Mouse (Mus musculus) retina, embryonic 14.5 days (tissue): ENCODE results near the gene Pax4.

ENCODE experiments used
- DNase-seq: peaks from one replicate; pipeline ENCODE4 v3.0.0-alpha.2; 2015; ENCODE audit warnings: low spot score

Gene Pax4

GRCm38 (mm10) chr6:28449253-28449652 lies at the start of gene Pax4:
Gene Pax4, minus strand, starts transcription at chr6:28449353.
- no peak for DNase-seq

- DNase-seq: no peak
Measured at GRCm38 (mm10) chr6:28497837-28498236, 48.7 kb upstream of the Pax4 start.

- DNase-seq: no peak
Measured at GRCm38 (mm10) chr6:28491198-28491597, 42.0 kb upstream of the Pax4 start.

- no peak for DNase-seq
Measured at GRCm38 (mm10) chr6:28490612-28491011, 41.5 kb upstream of the Pax4 start.

DNA sequence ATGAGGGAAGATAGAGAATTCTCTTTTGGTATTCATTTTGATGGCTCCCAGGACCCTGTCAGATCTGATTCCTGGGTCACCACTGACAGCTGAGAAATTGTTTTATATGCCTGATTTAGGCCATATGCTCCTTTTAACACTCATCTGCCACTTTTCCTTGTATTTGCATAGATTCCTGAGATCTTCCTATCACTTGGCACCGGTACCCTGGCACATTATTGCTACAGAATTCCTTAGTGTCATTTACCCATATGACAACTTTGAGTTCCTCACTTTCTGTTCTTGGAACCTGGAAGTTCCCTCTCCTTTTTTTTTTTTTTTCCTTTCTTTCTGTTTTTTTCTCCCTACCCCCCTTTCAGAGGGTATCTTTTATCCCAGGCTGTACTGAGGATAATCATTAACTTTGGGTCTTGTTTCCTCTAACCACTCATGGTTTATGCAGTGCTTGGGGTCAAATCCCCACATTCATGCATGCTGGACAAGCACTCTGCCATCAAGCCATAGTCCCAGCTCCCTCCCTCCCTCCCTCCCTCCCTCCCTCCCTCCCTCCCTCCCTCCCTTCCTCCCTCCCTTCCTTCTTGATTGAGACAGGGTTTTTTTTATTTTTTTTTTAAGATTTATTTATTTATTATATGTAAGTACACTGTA lies 39.2 kb upstream of the Pax4 start:
- no peak for DNase-seq

GRCm38 (mm10) chr6:28486905-28487304 lies 37.8 kb upstream of the Pax4 start:
- no peak for DNase-seq

GRCm38 (mm10) chr6:28486471-28486870 lies 37.3 kb upstream of the Pax4 start:
- no peak for DNase-seq

GRCm38 (mm10) chr6:28486008-28486407 lies 36.9 kb upstream of the Pax4 start:
- DNase-seq: no peak

DNA sequence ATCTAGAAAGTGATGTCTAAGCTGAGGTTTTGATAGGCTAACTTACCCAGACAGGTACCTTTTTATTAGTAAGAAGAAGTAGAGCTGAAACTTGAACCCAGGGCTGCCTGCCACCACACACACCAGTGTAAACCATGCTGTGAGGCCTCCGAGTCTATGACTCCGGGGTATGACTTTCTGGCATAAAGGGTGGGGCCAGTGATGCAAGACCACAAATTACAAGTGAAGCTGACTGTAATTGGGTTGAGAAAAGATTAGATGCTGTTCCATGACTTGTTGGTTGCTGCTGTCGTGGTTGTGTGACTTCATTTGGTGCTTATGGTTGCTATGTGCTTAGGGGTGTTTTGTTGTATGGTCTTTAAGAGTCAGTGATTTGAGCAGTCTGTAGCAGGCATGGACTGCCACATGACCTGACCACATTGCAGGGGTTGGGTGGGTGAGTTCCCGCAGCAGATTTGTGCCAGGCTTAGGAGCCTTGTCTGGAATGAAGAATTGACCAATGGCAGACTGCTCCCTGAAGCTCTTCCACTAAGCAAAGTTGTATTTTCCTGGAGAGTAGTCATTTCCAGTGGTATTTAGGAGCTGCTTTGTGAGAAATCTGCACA lies 33.7 kb upstream of the Pax4 start:
- DNase-seq: no peak

DNA sequence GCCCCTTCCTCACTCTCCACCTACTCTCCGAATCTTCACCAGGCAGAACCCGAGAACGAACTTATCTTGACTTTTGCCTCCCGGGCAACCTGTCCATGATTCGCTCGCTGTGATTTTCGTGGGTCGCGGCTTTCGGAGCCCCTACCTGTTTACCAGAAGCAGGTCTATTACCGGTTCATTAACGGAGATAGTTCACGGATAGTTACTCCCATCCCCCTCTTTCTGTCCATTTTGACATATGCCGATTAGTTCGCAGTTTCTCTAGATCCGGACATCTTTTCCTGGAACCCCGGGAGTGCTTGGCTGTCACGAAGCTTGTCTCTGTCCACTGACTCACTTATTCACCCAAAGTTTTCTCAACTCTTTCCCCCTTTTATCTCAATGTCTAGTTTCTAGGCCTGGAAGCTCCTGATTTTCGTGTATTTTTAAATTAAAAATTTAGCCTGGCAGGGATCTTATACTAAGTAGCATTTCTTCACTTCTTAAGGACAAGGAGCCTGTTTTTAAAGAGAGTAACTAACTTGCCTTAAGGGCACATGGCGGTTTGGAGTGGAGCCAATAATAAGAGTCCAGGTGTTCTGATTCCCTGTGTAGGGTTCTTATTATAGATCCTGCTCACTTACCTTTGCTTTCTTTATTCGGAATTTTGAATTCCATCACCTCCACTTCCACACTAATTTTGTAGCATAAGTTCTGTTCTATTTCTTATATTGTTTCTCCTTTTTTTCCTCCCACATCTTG lies 31.8 kb upstream of the Pax4 start:
- DNase-seq: no peak

- peak; percentile 98 for DNase-seq
Measured at GRCm38 (mm10) chr6:28479865-28480751, 31.0 kb upstream of the Pax4 start.

DNA sequence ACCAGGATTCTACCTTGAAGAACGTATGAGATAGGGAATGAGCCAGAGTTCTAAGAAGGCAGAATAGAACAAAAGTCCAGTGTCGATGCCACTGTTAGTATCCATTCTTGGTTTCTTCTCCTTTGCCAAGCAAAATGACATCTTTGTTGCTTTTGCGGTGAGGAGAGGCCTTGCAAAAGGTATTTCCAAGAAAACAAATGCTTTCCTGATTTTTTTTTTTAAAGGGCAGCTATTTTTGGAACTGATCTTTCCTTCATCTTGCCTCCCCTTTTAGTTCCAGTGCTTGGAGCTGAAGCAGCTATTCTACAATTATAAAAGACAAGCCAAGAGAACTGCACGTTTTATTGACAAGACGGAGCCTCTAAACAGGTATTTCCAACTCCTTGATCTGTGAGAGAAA lies 25.7 kb upstream of the Pax4 start, which contains the start of gene Snd1:
Snd1 (plus strand) TSS at position 301 of the 400 bp plus-strand sequence.
- DNase-seq: no peak

DNA sequence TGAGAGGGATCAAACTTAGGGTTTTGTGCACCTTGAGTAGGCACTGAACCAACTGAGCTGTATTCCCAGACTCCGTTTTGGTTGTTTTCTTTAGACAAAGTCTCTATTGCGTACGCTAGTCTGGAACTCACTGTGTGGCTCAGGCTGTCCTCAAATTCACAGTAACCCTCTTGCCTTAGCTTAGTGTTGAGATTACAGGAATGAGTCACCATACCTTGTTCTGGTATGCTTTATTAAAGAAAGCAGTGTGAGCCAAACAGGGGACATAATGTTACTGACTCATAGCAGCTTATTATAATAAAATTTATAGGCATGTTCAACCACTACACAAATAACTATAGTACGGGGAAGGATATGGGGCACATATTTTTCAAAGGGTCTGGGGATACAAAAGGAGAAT lies 25.1 kb upstream of the Pax4 start:
- no peak for DNase-seq

DNA sequence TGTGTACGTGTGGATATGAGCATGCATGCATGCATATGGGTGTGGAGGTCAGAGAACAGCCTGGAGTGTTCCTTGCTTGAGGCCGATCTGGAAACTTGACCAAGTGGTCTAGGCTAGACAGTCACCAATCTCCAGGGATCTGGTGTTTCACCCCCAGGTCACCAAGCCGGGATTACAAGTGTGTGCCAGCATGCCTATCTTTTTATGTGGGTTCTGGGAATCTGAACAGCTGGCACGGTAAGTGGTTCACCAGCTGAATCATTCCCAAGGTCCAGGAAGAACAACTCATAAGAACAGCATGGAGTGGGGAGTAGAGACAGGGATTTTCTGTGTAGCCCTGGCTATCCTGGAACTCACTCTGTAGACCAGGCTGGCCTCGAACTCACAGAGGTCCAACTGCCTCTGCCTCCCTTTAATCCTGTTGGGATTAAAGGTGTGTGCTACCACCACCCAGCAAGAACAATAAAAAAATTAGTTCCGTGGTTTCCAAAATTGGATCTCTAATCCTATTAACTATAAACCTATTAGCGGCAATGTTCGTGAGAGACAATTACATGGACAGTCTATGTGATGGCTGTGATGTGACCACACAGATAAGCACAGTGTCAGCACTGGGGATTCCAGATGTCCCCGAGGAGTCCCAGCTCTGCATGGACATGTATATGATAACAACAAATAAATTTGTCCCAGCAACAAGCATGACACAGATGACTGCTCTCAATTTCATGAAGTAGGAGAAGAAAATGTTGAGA lies 22.3 kb upstream of the Pax4 start:
- no peak for DNase-seq

- no peak for DNase-seq
Measured at GRCm38 (mm10) chr6:28470621-28471020, 21.5 kb upstream of the Pax4 start.

GRCm38 (mm10) chr6:28470017-28470602 lies 21.0 kb upstream of the Pax4 start:
- no peak for DNase-seq

- DNase-seq: no peak
Measured at GRCm38 (mm10) chr6:28464630-28465029, 15.5 kb upstream of the Pax4 start.

GRCm38 (mm10) chr6:28460534-28460933 lies 11.4 kb upstream of the Pax4 start:
- peak; percentile 75 for DNase-seq

DNA sequence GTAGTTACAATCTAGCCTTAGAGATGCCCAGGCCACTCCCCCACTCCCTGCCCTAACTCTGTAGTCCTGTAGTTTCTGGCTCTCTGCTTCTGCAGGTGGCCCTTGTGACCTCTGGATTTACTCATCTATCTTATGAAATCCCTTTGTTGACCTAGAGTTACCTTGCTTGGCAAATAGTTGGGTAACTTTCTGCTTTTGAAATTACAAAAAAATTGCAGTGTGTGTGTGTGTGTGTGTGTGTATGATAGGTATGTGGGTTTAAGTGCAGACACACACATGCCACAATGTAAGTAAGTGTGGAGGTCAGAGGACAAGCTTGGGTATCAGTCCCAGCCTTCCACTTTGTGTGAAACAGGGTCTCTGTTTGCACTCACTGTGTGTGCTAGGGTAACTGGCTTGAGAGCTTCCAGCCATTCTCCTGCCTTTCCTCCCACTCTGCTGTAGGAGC lies 10.1 kb upstream of the Pax4 start:
- DNase-seq: no peak

DNA sequence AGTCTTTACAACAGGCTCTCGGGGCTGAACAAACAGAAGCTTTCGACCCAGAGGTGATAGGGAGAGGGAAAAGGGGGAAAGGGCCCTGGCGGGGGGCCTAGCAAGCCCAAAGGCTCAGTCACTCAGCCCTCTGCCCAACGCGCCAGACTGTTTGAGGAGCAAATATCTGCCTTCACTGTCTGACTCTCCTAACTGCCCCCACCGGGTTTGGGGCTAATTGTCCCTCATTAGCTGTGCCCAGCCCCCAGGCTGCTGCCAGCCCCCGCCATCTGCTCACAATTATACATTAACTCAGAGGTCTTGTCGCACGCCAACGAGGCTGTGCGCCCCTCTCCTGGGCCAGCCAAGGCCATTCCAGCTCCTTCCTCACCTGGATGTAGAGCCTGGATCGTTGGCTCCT lies 1.8 kb upstream of the Pax4 start:
- DNase-seq: no peak

GRCm38 (mm10) chr6:28450481-28450880 lies 1.3 kb upstream of the Pax4 start:
- peak; percentile 3 for DNase-seq
